Mouse (Mus musculus) cerebellum, postnatal 4 days (tissue): ENCODE measurements at regions not wholly inside any gene's neighbourhood (a gene's known extent, or its start where the extent isn't known, plus 50 kb on each side); places are given as distances from the start of the nearest gene placed in this dataset.
A peak's percentile ranks its signal among the peaks of the same experiment; 100 is the strongest.
"Not testable (repeated sequence)": the region's sequence is repeated elsewhere in the genome, so short reads cannot be mapped to it uniquely, and the experiment has no call there.

Experiments used
- DNase-seq, 2 experiments: peaks; one replicate each; pipeline ENCODE4 v3.0.0; 2022; ENCODE audit warnings: low spot score in 2 of 2, mixed read lengths in 1 of 2

- no peak for DNase-seq
Observed at GRCm38 (mm10) chrX:103250961-103251360, 64.5 kb upstream of the Nap1l2 start.

- not testable (repeated sequence) for DNase-seq
Observed at GRCm38 (mm10) chrX:103251478-103251877, 65.0 kb upstream of the Nap1l2 start.

GRCm38 (mm10) chrX:103252056-103252850, 65.8 kb upstream of the Nap1l2 start:
- not testable (repeated sequence) for DNase-seq

- DNase-seq, result no peak
Observed at GRCm38 (mm10) chrX:103252881-103253280, 66.4 kb upstream of the Nap1l2 start.

- DNase-seq, result no peak
Observed at GRCm38 (mm10) chrX:103254867-103255266, 66.3 kb upstream of the Cdx4 start.

GRCm38 (mm10) chrX:103259882-103260281, 61.3 kb upstream of the Cdx4 start:
- peak in 1 of 2 experiments; percentile 7 for DNase-seq
